Mouse (Mus musculus): Measurements from ENCODE around the gene Irx4. TPM values are rescaled to one million over a fixed set of nuclear protein-coding genes. Genes with fewer than 3 reads are reported as not detected.

The Irx4 gene
- total and polyA plus RNA-seq, 3 experiments = not detected

DNA sequence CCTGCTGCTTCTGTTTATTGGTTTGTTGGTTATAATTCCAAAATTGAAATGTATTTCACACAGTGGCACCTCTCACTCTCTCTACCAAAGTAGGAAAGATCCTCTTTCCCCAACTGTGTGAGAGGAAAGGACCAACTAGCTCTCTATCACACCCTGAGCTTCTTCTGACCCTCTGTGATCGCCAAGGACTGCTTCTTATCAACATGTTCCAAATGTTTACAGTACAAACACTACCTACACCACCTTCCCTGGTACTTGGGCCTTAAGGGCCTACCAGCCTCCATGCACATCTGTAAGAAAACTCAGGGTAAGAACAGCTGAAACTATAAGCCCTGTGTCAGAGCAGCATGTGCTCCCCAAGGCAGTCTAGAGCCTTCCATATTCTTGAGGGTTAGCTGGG lies 17.5 kb downstream of the Irx4 start:
- Histone ChIP-seq H3K27me3 (ENCODE audit: control insufficient read depth in 1 of 2, insufficient read depth in 2 of 2, low read length in 2 of 2) (no peaks in the 10 kb centered on the region), H3K27ac (ENCODE audit: control insufficient read depth, low read depth, low read length) (no peak overlapping the region)

GRCm38 (mm10) chr13:73279196-73279595 lies 18.9 kb downstream of the Irx4 start:
- TF ChIP-seq USF2 (IDR thresholded peaks at IDR 0.05; ENCODE audit: borderline replicate concordance in 1 of 2, insufficient read depth in 1 of 2, low read depth in 1 of 2, low read length in 2 of 2) (no peak), ZKSCAN1 (IDR thresholded peaks at IDR 0.05; ENCODE audit: low read depth, low read length) (no peak), RAD21 (IDR thresholded peaks at IDR 0.05; ENCODE audit: low read depth, low read length) (no peak), ZNF384 (IDR thresholded peaks at IDR 0.05; ENCODE audit: low read depth, low read length) (no peak), TAL1 (IDR thresholded peaks at IDR 0.05; ENCODE audit: low read length) (no peak), POLR2A (IDR thresholded peaks at IDR 0.05; ENCODE audit: control insufficient read depth in 1 of 2, insufficient read depth in 1 of 2, low read depth in 1 of 2, low read length in 2 of 2, poor library complexity in 1 of 2) (no peak), USF1 (IDR thresholded peaks at IDR 0.05; ENCODE audit: low read depth, low read length) (no peak), GATA1 (IDR thresholded peaks at IDR 0.05; ENCODE audit: low read depth, low read length) (no peak), HCFC1 (IDR thresholded peaks at IDR 0.05; ENCODE audit: low read depth, low read length) (no peak), MAZ (IDR thresholded peaks at IDR 0.05; ENCODE audit: low read depth, low read length) (no peak)
- H3K9ac ChIP-seq (ENCODE audit: control insufficient read depth, low read depth, low read length, poor library complexity, severe bottlenecking) = no peak overlapping the region
- no peak overlapping the region for H3K4me3 ChIP-seq (ENCODE audit: control insufficient read depth in 1 of 2, insufficient read depth in 1 of 2, low read depth in 2 of 2, low read length in 2 of 2)
- H3K27ac ChIP-seq (ENCODE audit: control insufficient read depth, low read depth, low read length) = no peak overlapping the region
- no peaks in the 10 kb centered on the region for H3K27me3 ChIP-seq (ENCODE audit: control insufficient read depth in 1 of 2, insufficient read depth in 2 of 2, low read length in 2 of 2)
- H3K36me3 ChIP-seq (ENCODE audit: control insufficient read depth in 1 of 2, insufficient read depth in 2 of 2, low read length in 2 of 2) = no peaks in the 10 kb centered on the region
- no peak for DNase-seq (ENCODE audit: low read depth, low spot score)
- H3K4me1 ChIP-seq (ENCODE audit: control insufficient read depth in 1 of 2, insufficient read depth in 2 of 2, low read length in 2 of 2) = no peaks in the 10 kb centered on the region
- H3K9me3 ChIP-seq (replicated peaks; ENCODE audit: insufficient read depth, low read length) = no peaks in the 10 kb centered on the region
- H3K79me2 ChIP-seq (ENCODE audit: control insufficient read depth, insufficient read depth, low read length, poor library complexity) = no peaks in the 10 kb centered on the region

More for the DNA sequence above, 17.5 kb downstream of the Irx4 start:
- Histone ChIP-seq H3K9ac (ENCODE audit: control insufficient read depth, low read depth, low read length, poor library complexity, severe bottlenecking) (no peak overlapping the region), H3K9me3 (replicated peaks; ENCODE audit: insufficient read depth, low read length) (no peaks in the 10 kb centered on the region), H3K36me3 (ENCODE audit: control insufficient read depth in 1 of 2, insufficient read depth in 2 of 2, low read length in 2 of 2) (no peaks in the 10 kb centered on the region), H3K4me3 (ENCODE audit: control insufficient read depth in 1 of 2, insufficient read depth in 1 of 2, low read depth in 2 of 2, low read length in 2 of 2) (no peak overlapping the region), H3K79me2 (ENCODE audit: control insufficient read depth, insufficient read depth, low read length, poor library complexity) (no peaks in the 10 kb centered on the region), H3K4me1 (ENCODE audit: control insufficient read depth in 1 of 2, insufficient read depth in 2 of 2, low read length in 2 of 2) (no peaks in the 10 kb centered on the region)
- no peak for DNase-seq (ENCODE audit: low read depth, low spot score)
- TF ChIP-seq GATA1 (IDR thresholded peaks at IDR 0.05; ENCODE audit: low read depth, low read length) (no peak), MEF2A (IDR thresholded peaks at IDR 0.05; ENCODE audit: extremely low read depth, insufficient replicate concordance, low read depth, low read length, poor library complexity, severe bottlenecking) (no peak), BHLHE40 (IDR thresholded peaks at IDR 0.05; ENCODE audit: borderline replicate concordance, low read depth, low read length) (no peak), CHD1 (IDR thresholded peaks at IDR 0.05; ENCODE audit: low read depth, low read length) (no peak), EP300 (IDR thresholded peaks at IDR 0.05; ENCODE audit: low read depth in 1 of 2, low read length in 2 of 2) (no peak), MAZ (IDR thresholded peaks at IDR 0.05; ENCODE audit: low read depth, low read length) (no peak), POLR2AphosphoS5 (IDR thresholded peaks at IDR 0.05; ENCODE audit: borderline replicate concordance, low read depth, low read length) (no peak), MXI1 (IDR thresholded peaks at IDR 0.05; ENCODE audit: low read depth, low read length) (no peak), ZKSCAN1 (IDR thresholded peaks at IDR 0.05; ENCODE audit: low read depth, low read length) (no peak), ZNF384 (IDR thresholded peaks at IDR 0.05; ENCODE audit: low read depth, low read length) (no peak), TBP (IDR thresholded peaks at IDR 0.05; ENCODE audit: low read depth, low read length) (no peak), ELF1 (IDR thresholded peaks at IDR 0.05; ENCODE audit: low read depth, low read length) (no peak), TAL1 (IDR thresholded peaks at IDR 0.05; ENCODE audit: low read length) (no peak), MYC (IDR thresholded peaks at IDR 0.05; ENCODE audit: low read depth, low read length) (no peak), ETS1 (IDR thresholded peaks at IDR 0.05; ENCODE audit: low read depth, low read length) (no peak), KAT2A (conservative IDR thresholded peaks at IDR 0.05; ENCODE audit: low read depth, low read length) (no peak), UBTF (IDR thresholded peaks at IDR 0.05; ENCODE audit: borderline replicate concordance, insufficient read depth, low read depth, low read length) (no peak), CHD2 (IDR thresholded peaks at IDR 0.05; ENCODE audit: low read length) (no peak)
